Mouse (Mus musculus) urinary bladder, adult 2 months (tissue): ENCODE measurements at regions not wholly inside any gene's neighbourhood (a gene's known extent, or its start where the extent isn't known, plus 50 kb on each side); places are given as distances from the start of the nearest gene placed in this dataset.

Source experiments
- DNase-seq: peaks from one replicate; pipeline ENCODE4 v3.0.0; 2022; ENCODE audit warnings: low spot score

DNA sequence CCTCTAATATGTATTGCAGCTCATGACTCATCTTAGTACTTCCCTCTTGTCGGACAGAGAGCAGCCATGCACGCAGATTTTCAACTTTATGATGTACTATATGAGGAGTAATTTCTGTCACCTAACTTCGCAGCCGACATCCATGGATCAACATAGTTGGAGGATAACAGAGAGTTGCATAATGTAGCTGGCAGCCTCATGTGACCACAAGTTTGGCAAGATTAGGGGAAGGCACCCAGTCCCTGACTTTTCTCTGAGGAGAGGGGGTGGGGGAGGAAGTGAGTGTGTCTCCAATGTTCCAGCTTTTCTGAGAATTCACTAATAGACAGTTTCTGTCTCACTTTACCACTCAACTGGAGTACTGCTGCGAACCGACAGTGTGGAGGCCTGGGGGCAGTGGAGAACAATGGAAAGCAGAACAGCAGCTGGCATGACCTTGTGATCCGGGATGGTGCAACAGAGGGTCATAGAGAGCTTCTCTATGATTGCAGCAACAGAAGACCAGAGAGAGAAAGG lies 424.0 kb downstream of the Ptprc start:
- no peak for DNase-seq

DNA sequence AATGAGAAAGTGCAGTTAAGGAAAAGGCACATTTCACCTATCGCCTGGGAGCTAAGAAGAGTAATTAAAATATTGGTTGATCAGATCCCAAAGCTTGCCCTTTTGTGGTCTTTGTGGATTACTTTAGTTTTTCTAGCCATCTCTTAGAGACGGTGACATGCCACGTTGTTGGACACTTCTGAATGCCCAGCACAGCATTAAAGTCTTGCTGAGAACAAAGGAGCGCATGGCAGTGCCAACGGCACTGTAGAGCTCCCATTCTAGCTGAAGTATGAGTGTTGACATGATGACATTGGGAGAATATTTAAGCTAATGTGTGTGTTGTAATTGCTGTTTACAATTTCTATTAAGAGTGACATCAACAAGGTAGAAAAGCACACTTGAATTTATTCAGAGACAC lies 424.6 kb downstream of the Ptprc start:
- no peak for DNase-seq

DNA sequence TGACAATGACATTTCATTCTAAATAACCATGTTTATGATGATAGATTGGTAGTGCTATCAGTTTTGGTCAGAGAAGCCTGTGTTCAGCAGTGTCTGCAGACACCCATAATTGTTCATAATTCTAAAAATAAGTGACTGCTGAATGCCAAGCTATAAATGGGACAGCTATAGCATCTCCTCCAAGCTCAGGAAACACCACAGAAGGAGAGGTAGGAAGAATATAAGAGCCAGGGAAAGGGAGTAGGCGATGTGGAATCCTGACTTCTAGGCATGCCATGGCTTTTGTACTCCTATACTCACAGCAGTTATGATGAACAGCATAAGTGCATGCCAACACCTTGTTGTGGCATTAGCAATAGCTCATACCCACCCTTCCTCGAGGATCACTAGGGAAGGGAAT lies 429.4 kb downstream of the Ptprc start:
- no peak for DNase-seq

DNA sequence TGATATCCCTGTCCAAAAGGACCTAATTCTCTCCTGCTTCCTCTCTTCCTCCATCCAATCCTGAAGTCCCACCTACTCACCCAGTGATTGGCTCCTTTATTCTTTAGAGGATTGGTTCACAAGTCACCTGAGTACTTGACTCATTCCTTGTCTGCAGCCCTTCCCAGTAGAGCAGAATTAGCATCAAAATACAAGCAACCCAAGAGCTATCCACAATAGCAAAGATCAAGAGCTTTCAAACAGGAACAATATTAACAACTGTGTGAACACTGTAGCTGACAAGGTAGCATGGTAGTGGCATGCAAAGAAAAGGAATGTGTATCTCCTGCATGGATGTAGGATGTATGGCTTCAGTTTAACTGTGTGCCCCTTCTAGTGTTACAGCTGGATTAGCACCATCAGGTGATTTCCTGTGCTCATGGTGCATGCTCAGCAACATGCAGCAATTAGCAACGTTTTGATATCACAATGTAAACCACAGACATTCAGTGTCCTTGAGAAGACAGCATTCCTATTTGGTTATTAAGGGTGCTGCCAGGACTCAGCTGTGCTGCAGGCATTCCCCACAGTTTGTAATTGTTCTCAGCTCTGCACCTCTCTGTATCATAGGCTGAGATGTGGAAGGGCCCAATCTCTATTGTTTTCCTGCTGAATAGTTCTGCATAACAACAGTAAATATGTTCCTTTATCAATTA lies 437.2 kb downstream of the Ptprc start:
- no peak for DNase-seq

DNA sequence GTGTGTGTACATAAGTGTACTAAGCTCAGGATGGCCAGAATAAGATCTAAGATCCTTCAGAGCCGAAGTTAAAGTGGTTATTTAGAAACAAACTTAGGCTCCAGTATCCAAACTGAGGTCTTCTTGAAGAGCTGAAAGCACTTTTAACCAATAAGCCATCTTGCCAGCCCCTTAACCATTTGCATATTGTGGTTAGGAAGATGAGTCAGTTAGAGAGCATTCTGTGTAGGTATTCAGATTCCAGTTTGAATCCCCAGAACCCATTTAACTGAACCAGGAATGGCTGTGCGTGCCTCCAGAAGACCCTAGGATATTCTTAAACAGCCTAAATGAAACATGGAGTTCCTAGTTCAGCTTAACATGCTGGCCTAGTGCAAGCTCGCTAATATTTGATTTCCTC lies 471.6 kb downstream of the Ptprc start:
- DNase-seq: no peak

DNA sequence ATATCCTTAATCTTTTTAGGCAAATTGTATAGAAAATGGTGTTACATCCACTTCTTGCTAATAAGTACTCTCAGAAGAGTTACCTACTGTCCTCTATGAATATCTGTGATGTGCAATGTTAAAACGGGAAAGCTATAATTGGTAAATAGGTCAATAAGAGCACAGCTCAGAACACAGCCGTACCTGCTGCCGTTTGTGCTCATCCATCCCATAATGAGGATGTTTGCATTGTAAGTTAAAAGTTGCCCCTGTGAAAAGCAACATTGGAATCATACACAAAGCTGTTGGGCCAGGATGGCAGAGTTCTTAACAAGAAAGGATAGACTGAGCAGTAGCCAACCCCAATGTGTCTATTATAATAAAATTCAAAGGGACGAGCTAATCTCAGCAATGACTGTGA lies 476.6 kb downstream of the Ptprc start:
- DNase-seq: no peak

DNA sequence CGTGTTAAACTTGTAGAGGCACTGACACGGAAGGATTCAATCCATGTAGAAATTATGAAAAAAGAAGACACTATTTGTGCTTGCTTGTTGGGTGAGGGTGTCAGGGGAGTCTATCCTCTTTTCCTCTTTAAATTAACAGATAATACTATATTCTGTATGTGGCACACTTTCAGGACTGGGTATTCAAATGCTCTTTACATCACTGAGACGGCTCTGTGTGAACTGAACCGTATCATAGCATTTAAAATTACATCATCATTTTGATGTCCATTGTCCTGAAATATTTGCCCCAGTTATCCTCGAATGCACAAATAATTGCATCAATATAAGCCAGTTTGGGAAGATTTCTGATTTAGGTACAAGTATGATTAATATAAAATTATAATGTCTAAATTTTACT lies 478.2 kb downstream of the Ptprc start:
- no peak for DNase-seq

DNA sequence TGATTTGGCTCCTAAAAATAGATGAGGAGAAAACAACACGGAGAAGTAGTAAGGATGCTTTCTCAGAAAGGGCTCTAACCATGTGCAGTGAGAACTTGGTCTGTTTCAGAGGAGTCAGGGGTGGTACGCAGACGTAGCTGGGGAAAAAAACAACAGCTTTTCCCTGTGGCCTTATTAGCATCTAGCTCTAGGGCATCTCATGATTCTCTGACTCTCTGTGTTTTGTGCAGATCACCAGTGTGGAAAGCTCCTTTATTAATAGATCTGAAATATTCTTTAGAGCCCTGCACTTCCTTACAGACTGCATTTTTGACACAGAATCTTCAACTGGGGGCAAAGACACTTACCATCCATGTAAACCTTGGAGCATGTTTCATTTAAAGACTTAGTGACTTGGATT lies 478.7 kb downstream of the Ptprc start:
- no peak for DNase-seq

DNA sequence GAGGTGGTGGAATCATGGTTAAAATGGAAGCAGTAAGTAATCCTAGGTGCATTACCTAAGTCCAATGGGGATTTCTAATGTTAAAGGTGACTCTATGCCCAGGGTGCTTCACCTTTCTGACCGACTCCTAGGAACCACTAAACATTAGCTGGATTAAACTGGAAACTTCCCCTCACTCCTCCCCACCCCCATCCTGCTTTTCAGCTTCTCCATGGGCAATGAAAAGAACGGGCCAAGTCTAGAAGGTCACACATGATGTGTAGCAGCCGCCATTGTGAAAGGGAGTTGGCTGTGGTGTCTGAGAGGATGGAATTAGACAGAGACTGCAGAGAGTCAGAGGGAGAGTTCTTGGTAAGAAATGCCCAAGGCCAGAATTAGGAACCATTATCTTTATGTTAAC lies 479.8 kb downstream of the Ptprc start:
- no peak for DNase-seq

DNA sequence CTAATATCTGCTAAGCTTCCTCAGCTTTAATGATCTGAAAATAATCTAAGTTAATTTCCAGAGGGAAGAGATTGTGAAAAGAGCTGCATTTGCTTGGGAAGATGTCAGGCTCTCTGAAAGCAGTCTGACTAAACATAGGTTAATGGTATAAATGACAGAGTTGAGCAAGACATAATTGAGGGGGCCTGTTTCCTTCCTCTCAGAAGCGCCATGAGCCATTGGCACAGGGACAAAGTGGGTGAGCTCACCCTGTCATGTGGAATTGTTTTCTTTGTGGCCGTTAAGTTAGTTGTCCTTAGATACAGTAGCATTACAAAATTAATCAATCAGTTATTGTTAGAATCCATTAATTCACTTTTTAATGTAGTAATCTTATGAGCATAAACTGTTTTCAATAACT lies 483.0 kb downstream of the Ptprc start:
- no peak for DNase-seq

DNA sequence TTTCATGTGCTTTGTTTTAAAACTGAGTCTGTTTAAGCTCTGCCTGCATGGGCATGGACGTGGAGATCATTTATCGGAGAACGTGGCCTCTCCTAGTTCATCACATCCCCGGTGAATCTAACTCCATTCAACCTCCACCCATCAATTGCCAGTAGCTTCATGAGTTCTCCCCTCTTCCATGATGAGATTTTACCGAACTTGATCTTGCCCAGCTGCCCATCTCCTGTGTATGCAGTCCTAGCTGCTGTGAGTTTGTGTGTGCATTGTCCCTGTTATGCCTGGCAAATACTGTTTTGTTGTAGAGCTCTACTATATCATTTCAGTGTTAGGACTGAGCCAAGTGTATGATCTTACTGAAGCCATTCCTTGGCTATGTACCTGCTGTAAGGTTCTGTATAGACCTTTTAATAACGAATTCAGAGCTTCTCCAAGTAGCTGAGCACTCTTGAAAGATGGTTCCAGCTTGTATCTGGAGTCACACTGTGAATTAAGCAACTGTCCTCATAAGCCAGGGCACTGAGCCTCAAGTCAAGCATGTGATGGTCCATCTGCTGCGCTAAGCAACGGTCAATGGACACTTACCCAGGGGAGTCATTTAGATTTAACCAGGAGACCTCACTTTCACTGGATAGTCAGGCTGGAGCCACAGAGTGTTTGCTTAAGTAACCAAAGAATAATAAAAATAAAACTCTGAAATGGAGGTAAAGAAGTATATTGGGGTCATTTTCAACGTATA lies 484.5 kb downstream of the Ptprc start:
- DNase-seq: no peak

DNA sequence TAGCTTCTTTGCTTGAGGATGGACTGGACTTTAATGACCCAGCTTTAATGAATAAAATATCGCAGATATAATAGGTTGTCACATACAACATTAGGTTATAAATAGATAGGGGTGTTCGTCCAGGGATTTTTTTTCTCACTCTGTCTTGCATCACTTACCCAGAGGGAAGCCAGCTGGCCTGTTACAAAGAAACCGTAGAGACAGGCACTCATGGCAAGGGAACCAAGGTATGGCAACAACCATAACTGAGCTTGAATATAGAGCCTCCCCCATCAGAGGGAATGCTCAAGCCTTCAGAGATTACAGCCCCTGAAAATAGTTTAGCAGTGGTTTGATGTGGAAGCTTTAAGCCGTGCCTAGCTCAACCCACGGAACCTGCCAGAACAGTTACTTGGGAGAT lies 504.9 kb downstream of the Ptprc start:
- no peak for DNase-seq

DNA sequence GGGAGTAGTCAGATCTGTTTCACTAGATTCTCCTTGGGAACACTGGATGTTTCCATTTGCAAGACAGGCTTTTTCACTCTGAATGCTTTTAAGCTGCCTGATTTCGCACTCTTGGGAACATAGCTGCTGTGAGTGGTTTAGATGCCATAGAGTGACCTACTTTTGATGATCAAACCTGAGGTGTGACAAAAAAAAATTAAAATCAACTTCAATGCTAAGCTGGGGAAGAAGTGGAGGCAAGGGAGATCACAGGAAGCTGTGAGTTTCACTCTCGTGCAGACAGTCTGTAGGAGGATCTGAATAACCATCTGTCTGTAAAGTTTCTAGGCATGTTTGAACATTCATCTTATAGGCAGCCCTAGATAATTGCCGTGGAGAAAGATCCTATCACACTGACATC lies 505.7 kb downstream of the Ptprc start:
- DNase-seq: no peak

DNA sequence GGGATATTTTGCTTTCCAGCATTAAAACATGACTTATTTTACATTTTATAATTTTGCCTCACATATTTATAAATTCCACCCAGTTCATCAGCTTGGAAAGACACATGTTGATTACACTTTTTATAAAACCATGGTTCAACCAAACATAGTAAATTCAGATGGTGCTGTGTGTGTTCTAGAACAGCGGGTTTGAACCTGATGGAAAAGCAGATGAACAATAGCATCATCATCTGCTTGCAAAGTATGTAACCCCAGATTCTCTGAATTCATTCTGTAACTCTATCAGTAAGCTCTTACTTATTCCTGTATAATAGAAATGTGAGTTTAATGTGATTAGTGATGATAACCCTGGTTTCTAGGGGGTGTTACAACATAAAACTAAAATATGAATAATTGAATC lies 517.4 kb downstream of the Ptprc start:
- DNase-seq: no peak

DNA sequence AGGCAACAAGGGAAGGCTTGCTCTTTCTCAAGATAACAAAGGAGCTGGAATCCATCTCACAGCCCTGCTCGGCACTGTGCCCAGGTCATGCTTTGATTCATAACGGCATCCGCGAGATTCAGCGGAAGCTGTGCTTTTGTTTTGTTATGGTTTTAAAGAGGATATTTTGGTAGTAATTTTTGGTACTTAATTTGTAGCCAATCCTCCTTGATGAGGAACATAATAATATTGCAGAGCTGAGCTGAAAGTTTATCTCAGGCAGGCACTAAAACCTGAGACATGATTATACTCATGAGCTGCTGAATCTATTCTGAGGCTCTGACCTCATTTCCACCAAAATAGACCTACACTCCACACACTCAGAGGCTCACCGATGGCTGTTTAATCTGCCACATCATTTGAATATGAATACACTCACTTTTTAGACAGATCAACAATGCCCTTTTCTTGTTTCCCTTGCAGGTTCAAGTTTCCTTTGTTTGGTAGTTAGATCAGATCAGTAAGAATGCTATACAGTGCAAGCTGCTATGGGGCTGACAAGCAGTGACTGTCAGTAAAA lies 518.5 kb downstream of the Ptprc start:
- no peak for DNase-seq

DNA sequence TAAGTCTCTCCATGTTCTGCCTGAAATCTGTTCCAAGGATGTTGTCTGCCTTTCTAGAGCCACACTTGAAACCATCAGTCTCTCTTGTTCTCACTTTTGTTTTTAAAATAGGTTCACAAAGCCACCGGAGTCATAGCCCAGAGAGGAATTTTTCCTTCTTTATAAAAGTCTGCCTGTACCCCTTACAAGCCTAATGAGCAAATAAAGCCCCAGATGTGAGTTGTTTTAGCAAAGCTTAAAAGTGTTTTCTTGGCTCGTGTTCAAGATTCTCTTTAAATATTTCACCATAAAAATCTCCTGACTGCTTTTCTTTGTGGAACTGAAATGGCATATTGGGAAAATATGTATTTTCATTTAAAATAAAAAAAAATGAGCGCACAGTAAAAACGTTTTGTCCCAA lies 521.3 kb downstream of the Ptprc start:
- DNase-seq: no peak

DNA sequence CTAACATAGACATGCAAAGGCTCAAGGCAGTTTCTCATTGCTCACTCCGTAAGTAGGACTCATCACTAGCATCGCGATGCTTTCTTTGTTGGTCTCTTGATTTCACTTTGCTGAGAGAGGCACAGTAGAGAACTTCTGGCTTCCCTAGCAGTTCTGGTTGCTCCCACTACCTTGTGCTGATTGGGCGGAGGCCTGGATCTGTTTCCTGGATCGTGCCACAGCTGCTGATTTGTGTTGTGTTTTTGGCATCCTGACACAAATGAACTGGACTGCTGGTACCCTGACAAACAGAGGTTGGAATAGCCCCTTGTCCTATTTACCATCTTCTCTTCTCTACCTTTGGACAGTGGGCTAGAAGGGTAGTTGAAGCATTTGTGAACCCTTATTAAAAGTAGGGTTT lies 522.0 kb downstream of the Ptprc start:
- no peak for DNase-seq

DNA sequence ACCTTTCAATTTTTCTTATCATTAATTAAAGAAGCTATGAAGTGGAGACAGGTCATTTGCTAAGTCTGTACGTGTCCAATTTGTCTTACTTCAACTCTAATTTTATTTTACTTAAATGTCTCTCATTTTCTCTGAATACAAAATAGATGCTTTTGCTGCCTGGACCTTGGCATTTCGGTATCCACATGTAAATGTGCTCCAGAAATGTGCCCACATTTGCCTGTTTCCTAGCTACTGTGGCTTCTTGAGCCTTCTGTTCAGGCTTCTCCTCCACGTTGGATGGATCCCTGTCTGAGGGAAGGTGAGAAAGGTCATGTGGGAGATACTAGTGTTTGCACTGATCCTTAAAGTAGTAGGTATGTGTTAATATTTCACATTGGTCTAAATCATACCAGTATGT lies 524.9 kb downstream of the Ptprc start:
- no peak for DNase-seq

DNA sequence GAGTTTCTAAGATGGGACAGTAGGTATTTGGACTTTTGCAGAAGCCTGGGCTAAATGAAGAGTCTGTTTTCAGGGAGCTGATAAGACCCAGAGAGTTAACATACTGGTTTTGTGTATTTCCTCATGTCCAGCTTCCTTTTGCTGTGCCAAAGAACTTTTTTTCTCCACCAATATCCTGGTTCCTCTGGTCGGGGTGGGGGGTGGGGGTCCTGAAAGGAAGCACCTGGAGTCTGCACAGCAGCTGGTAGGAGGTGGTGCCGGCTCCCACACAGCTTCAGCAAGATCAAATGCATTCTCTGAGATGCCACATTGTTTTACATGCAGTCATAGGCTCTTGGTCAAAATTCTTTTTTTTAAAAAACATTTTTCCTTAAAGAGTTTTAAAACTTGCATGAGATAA lies 525.4 kb downstream of the Ptprc start:
- DNase-seq: no peak

DNA sequence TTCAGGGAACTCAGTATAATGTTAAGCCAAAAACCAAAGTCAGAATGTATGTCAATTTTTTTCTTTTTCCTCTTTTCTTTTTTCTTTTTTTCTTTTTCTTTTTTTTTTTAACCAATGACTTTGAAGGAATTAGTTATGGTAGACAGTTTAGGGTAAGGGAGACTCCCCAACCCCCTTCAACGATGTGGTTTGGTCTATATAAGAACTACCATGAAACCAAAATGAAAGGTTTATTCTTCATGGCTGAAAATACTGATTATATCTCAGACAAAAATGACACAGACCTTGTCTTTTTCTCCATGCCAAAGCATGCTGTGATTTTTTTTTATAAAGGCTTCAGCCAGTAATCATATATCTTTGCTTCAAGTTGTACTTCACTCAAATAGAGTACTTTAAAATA lies 526.7 kb downstream of the Ptprc start:
- DNase-seq: no peak

DNA sequence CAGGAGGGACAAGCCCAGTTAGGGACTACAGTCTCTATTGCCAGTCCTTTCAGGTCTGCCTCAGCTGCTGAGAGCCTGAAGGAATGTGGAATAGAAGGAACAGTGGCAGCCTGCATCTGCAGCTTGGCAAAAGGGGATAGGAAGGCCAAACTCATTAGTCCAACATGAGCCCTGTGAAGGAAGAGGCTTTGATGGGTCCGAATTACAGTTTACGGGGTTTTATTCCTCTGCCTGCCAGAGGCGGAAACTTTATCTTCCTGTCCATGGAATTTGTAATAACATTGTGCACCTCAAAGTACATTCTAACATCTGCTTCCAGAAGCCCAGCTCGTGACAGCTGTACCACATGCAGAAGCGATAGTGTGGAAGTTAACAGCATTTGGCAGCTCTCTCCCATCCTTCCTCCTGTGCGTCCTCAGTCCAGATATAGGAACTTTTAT lies 530.9 kb downstream of the Ptprc start:
- no peak for DNase-seq

DNA sequence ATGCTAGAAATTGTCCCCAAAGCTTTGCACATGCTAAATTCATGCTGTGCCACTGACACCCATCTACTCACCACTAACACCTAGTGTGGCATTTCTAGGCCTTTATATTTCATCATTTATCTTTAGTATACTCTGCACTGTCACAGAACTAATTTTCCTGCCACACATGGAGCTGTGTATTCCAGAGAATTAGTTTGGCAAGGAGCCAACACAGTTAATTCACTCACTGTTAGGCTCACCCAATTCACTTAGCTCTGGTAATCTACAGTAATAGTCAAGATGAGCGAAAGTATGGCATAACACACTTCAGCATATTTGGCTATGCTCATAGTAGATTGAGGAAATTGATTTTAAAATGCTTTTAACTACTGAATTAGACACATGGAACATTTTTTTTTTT lies 532.0 kb downstream of the Ptprc start:
- no peak for DNase-seq

DNA sequence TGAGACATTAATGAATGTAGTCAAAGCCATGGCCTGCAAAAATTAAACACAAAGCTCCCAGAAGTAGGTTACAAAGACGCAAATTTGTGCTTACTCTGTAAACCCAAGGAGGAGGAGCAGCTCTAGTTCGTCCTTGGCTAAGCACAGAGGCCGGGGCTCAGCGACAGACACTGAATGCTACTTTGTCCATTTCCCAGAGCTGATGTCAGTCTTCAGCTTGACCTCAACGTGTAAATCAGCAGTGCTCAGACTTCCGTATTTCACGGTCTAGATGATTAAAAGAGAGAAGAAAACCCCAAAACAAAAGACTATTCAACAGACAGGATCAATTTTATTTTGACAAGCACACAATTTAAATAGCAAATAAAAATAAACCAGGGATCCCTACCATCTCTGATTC lies 534.7 kb downstream of the Ptprc start:
- no peak for DNase-seq
